Mouse (Mus musculus): ENCODE results near the gene Scp2. TPM values are rescaled to one million over a fixed set of nuclear protein-coding genes. Genes with fewer than 3 reads are reported as not detected.
"Not testable (repeated sequence)": the region's sequence is repeated elsewhere in the genome, so short reads cannot be mapped to it uniquely, and the experiment has no call there.

The Scp2 gene
- polyA plus RNA-seq, 1 experiment from 2014 or later = 943 TPM

- no peak for TF ChIP-seq CTCF (IDR thresholded peaks at IDR 0.05; ENCODE audit: low read depth)
- H3K27ac ChIP-seq (ENCODE audit: low read depth, low read length) = no peak overlapping the region
- 70% methylated on average over 3 of the region's 3 CpGs for WGBS
- 0 out of 2 replicates have a peak, but pooled peaks cover 3% of the 10 kb centered on the region for H3K4me1 ChIP-seq (replicated peaks; ENCODE audit: control insufficient read depth, insufficient read depth, low read length)
- H3K9me3 ChIP-seq (ENCODE audit: control insufficient read depth) = no peaks in the 10 kb centered on the region
- H3K4me3 ChIP-seq (ENCODE audit: low read depth, low read length) = no peak overlapping the region
- H3K27me3 ChIP-seq (replicated peaks; ENCODE audit: control insufficient read depth, insufficient read depth, low read length) = no peaks in the 10 kb centered on the region
- H3K36me3 ChIP-seq (ENCODE audit: control insufficient read depth, insufficient read depth) = no peaks in the 10 kb centered on the region
- ATAC-seq = no peak
- no peak overlapping the region for H3K9ac ChIP-seq (ENCODE audit: low read depth, low read length)
- H3K4me2 ChIP-seq (replicated peaks; ENCODE audit: low read depth) = no peak overlapping the region
These were observed 18.5 kb upstream of the Scp2 start for GRCm38 (mm10) chr4:108163291-108163690.

- no peaks in the 10 kb centered on the region for H3K9me3 ChIP-seq (ENCODE audit: control insufficient read depth)
- H3K27ac ChIP-seq (ENCODE audit: low read depth, low read length) = no peak overlapping the region
- ATAC-seq = no peak
- no peak overlapping the region for H3K4me2 ChIP-seq (replicated peaks; ENCODE audit: low read depth)
- no peaks in the 10 kb centered on the region for H3K36me3 ChIP-seq (ENCODE audit: control insufficient read depth, insufficient read depth)
- H3K4me1 ChIP-seq (replicated peaks; ENCODE audit: control insufficient read depth, insufficient read depth, low read length) = 0 out of 2 replicates have a peak, but pooled peaks cover 3% of the 10 kb centered on the region
- H3K27me3 ChIP-seq (replicated peaks; ENCODE audit: control insufficient read depth, insufficient read depth, low read length) = no peaks in the 10 kb centered on the region
- H3K9ac ChIP-seq (ENCODE audit: low read depth, low read length) = no peak overlapping the region
- no peak for TF ChIP-seq CTCF (IDR thresholded peaks at IDR 0.05; ENCODE audit: low read depth)
- WGBS = 93% methylated on average over 8 of the region's 8 CpGs
- no peak overlapping the region for H3K4me3 ChIP-seq (ENCODE audit: low read depth, low read length)
These were observed 17.1 kb upstream of the Scp2 start for GRCm38 (mm10) chr4:108161936-108162335.

- H3K4me2 ChIP-seq (replicated peaks; ENCODE audit: low read depth); H3K36me3 ChIP-seq (ENCODE audit: control insufficient read depth, insufficient read depth); H3K4me3 ChIP-seq (ENCODE audit: low read depth, low read length); H3K9ac ChIP-seq (ENCODE audit: low read depth, low read length); H3K27ac ChIP-seq (ENCODE audit: low read depth, low read length); H3K27me3 ChIP-seq (replicated peaks; ENCODE audit: control insufficient read depth, insufficient read depth, low read length); ATAC-seq; H3K4me1 ChIP-seq (replicated peaks; ENCODE audit: control insufficient read depth, insufficient read depth, low read length); H3K9me3 ChIP-seq (ENCODE audit: control insufficient read depth): not testable (repeated sequence)
- 88% methylated on average over 1 of the region's 1 CpGs for WGBS
These were observed 10.3 kb upstream of the Scp2 start for GRCm38 (mm10) chr4:108155141-108155540.

- H3K27me3 ChIP-seq (replicated peaks; ENCODE audit: control insufficient read depth, insufficient read depth, low read length); H3K36me3 ChIP-seq (ENCODE audit: control insufficient read depth, insufficient read depth); H3K9ac ChIP-seq (ENCODE audit: low read depth, low read length); ATAC-seq; H3K9me3 ChIP-seq (ENCODE audit: control insufficient read depth); H3K4me3 ChIP-seq (ENCODE audit: low read depth, low read length); H3K27ac ChIP-seq (ENCODE audit: low read depth, low read length); H3K4me2 ChIP-seq (replicated peaks; ENCODE audit: low read depth); H3K4me1 ChIP-seq (replicated peaks; ENCODE audit: control insufficient read depth, insufficient read depth, low read length): not testable (repeated sequence)
- 42% methylated on average over 3 of the region's 3 CpGs for WGBS
These were observed 756 bp upstream of the Scp2 start for GRCm38 (mm10) chr4:108145554-108145953.

- Histone ChIP-seq H3K27me3 (replicated peaks; ENCODE audit: control insufficient read depth, insufficient read depth, low read length) (no peaks in the 10 kb centered on the region), H3K9ac (ENCODE audit: low read depth, low read length) (no peak overlapping the region), H3K4me3 (ENCODE audit: low read depth, low read length) (no peak overlapping the region), H3K4me1 (replicated peaks; ENCODE audit: control insufficient read depth, insufficient read depth, low read length) (no peaks in the 10 kb centered on the region), H3K9me3 (ENCODE audit: control insufficient read depth) (no peaks in the 10 kb centered on the region), H3K4me2 (replicated peaks; ENCODE audit: low read depth) (no peak overlapping the region), H3K27ac (ENCODE audit: low read depth, low read length) (no peak overlapping the region), H3K36me3 (ENCODE audit: control insufficient read depth, insufficient read depth) (no peaks in the 10 kb centered on the region)
- ATAC-seq = no peak
- no peak for TF ChIP-seq CTCF (IDR thresholded peaks at IDR 0.05; ENCODE audit: low read depth)
These were observed 1.0 kb downstream of the Scp2 start for GRCm38 (mm10) chr4:108143778-108144177.

GRCm38 (mm10) chr4:108143178-108143577 is 1.6 kb downstream of the Scp2 start:
- H3K27ac ChIP-seq (ENCODE audit: low read depth, low read length); H3K4me3 ChIP-seq (ENCODE audit: low read depth, low read length); H3K27me3 ChIP-seq (replicated peaks; ENCODE audit: control insufficient read depth, insufficient read depth, low read length); H3K9ac ChIP-seq (ENCODE audit: low read depth, low read length); H3K4me2 ChIP-seq (replicated peaks; ENCODE audit: low read depth); H3K36me3 ChIP-seq (ENCODE audit: control insufficient read depth, insufficient read depth); H3K4me1 ChIP-seq (replicated peaks; ENCODE audit: control insufficient read depth, insufficient read depth, low read length); H3K9me3 ChIP-seq (ENCODE audit: control insufficient read depth); ATAC-seq: not testable (repeated sequence)
- peak; percentile 43 for TF ChIP-seq CTCF (IDR thresholded peaks at IDR 0.05; ENCODE audit: low read depth)
- 76% methylated on average over 2 of the region's 2 CpGs for whole genome bisulfite sequencing

GRCm38 (mm10) chr4:108136938-108137337 is 7.9 kb downstream of the Scp2 start:
- H3K9ac ChIP-seq (ENCODE audit: low read depth, low read length) = no peak overlapping the region
- H3K27me3 ChIP-seq (replicated peaks; ENCODE audit: control insufficient read depth, insufficient read depth, low read length) = no peaks in the 10 kb centered on the region
- 77% methylated on average over 5 of the region's 5 CpGs for WGBS

More at GRCm38 (mm10) chr4:108136938-108137337, 7.9 kb downstream of the Scp2 start:
- H3K27ac ChIP-seq (ENCODE audit: low read depth, low read length) = no peak overlapping the region
- H3K4me3 ChIP-seq (ENCODE audit: low read depth, low read length) = no peak overlapping the region
- H3K36me3 ChIP-seq (ENCODE audit: control insufficient read depth, insufficient read depth) = no peaks in the 10 kb centered on the region
- H3K4me1 ChIP-seq (replicated peaks; ENCODE audit: control insufficient read depth, insufficient read depth, low read length) = no peaks in the 10 kb centered on the region
- no peak overlapping the region for H3K4me2 ChIP-seq (replicated peaks; ENCODE audit: low read depth)
- ATAC-seq = no peak
- TF ChIP-seq CTCF (IDR thresholded peaks at IDR 0.05; ENCODE audit: low read depth) = no peak
- H3K9me3 ChIP-seq (ENCODE audit: control insufficient read depth) = no peaks in the 10 kb centered on the region

All from intestine, postnatal 0 days (tissue).